11 mouse cellular contexts compared by ENCODE assay signal in genomic region chr6:87534855-87535575, GRCm38 (mm10). TPM values are rescaled to one million over a fixed set of nuclear protein-coding genes. Genes with fewer than 3 reads are reported as not detected.
DNase-seq lines count a peak whose midpoint lies in the region; ATAC-seq and TF ChIP-seq lines count a peak whose summit lies in the region.
"Had no signal": no experiment of that assay in that cellular context is flagged by ENCODE, and none has a peak within 500 bp of the region (broad histone marks: within the 10 kb centered on the region; RNA-seq: fewer than 3 reads in every experiment).

No protein-coding gene starts in this region.

- H3K9me3 ChIP-seq in hindbrain, embryonic 16.5 days (ENCODE audit: control insufficient read depth, low read length) = no peaks in the 10 kb centered on the region
- H3K9me3 ChIP-seq in embryonic facial prominence, embryonic 10.5 days = no peaks in the 10 kb centered on the region
- H3K9me3 ChIP-seq: hindbrain, embryonic 10.5 days; limb, embryonic 13.5 days had no signal

- H3K4me2 ChIP-seq in hindbrain, embryonic 16.5 days (ENCODE audit: low read length) = no peak overlapping the region
- H3K4me2 ChIP-seq: limb, embryonic 13.5 days had no signal

- no peaks in the 10 kb centered on the region for H3K36me3 ChIP-seq in hindbrain, embryonic 16.5 days (ENCODE audit: control insufficient read depth, insufficient read depth, low read length)
- H3K36me3 ChIP-seq in embryonic facial prominence, embryonic 10.5 days (replicated peaks) = no peaks in the 10 kb centered on the region
- H3K36me3 ChIP-seq: hindbrain, embryonic 10.5 days; limb, embryonic 13.5 days had no signal

- TF ChIP-seq CTCF in bone marrow macrophage, adult 2 months (IDR thresholded peaks at IDR 0.05; ENCODE audit: low read depth, low read length) = no peak

- DNase-seq in spleen, postnatal 36 days (ENCODE audit: low spot score in 2 of 2) = peak; percentile 66 to 73
- DNase-seq in spleen, postnatal 14 days (ENCODE audit: low spot score in 2 of 2) = no peak
- peak; percentile 66 for DNase-seq in thymus, postnatal 4 days
- DNase-seq in gastrocnemius, adult 18-20 months (ENCODE audit: low spot score) = no peak
- DNase-seq in embryonic facial prominence, embryonic 10.5 days (ENCODE audit: low spot score) = no peak
- DNase-seq: right cerebral cortex, postnatal 14 days had no signal

- 89% methylated on average over 9 of the region's 9 CpGs for WGBS in hindbrain, embryonic 16.5 days
- 80% methylated on average over 9 of the region's 9 CpGs for WGBS in embryonic facial prominence, embryonic 10.5 days

- no peak; the same call in 1 of the 2 replicates for TF ChIP-seq POLR2A in bone marrow macrophage, adult 2 months (IDR thresholded peaks at IDR 0.05; ENCODE audit: borderline replicate concordance, low read depth, low read length)

- peaks cover 39% of the 10 kb centered on the region for H3K4me1 ChIP-seq in bone marrow macrophage, adult 2 months (ENCODE audit: control insufficient read depth, insufficient read depth, low read length)
- no peaks in the 10 kb centered on the region for H3K4me1 ChIP-seq in hindbrain, embryonic 16.5 days (ENCODE audit: control insufficient read depth, insufficient read depth, low read depth, low read length)
- H3K4me1 ChIP-seq in embryonic facial prominence, embryonic 10.5 days = no peaks in the 10 kb centered on the region

- H3K27ac ChIP-seq in bone marrow macrophage, adult 2 months (ENCODE audit: insufficient read depth, low read depth, low read length) = peak overlapping the region; percentile 99
- H3K27ac ChIP-seq in hindbrain, embryonic 16.5 days (ENCODE audit: low read depth, low read length) = no peak overlapping the region
- no peak overlapping the region for H3K27ac ChIP-seq in embryonic facial prominence, embryonic 10.5 days (replicated peaks)
- H3K27ac ChIP-seq: hindbrain, embryonic 10.5 days; limb, embryonic 13.5 days had no signal

- peak overlapping the region; percentile 33 for H3K4me3 ChIP-seq in bone marrow macrophage, adult 2 months (ENCODE audit: insufficient read depth, low read length)
- no peak overlapping the region for H3K4me3 ChIP-seq in hindbrain, embryonic 16.5 days (ENCODE audit: low read length)
- H3K4me3 ChIP-seq in embryonic facial prominence, embryonic 10.5 days = no peak overlapping the region
- H3K4me3 ChIP-seq: hindbrain, embryonic 10.5 days; limb, embryonic 13.5 days had no signal

- ATAC-seq in megakaryocyte progenitor cell, adult 5-6 weeks (replicated peaks; ENCODE audit: poor library complexity) = peak; percentile 61
- no peak for ATAC-seq in hindbrain, embryonic 16.5 days

- no peaks in the 10 kb centered on the region for H3K27me3 ChIP-seq in hindbrain, embryonic 16.5 days (replicated peaks; ENCODE audit: control insufficient read depth, insufficient read depth, low read length)
- no peaks in the 10 kb centered on the region for H3K27me3 ChIP-seq in embryonic facial prominence, embryonic 10.5 days (replicated peaks; ENCODE audit: low read depth, poor library complexity, severe bottlenecking)
- H3K27me3 ChIP-seq: limb, embryonic 13.5 days had no signal

- no peak overlapping the region for H3K9ac ChIP-seq in hindbrain, embryonic 16.5 days (ENCODE audit: low read depth, low read length)
- H3K9ac ChIP-seq: limb, embryonic 13.5 days had no signal

RNA-seq across cellular contexts. Expression of gene Arhgap25, which starts 2.0 kb away (rescaled TPM):
- 66.3 and 69.0 TPM in 2 replicates for polyA plus RNA-seq in bone marrow macrophage, adult 2 months (2012; ENCODE audit: insufficient read depth, insufficient read length, missing spikeins)
- 7.0 and 11.0 TPM in 2 replicates for total RNA-seq in megakaryocyte progenitor cell, adult 5-6 weeks (2015)
- total RNA-seq in megakaryocyte progenitor cell, adult 5-6 weeks (2017) = 23.0 and 30.6 TPM in 2 replicates
- under 1 TPM; 0.57 to 0.87 TPM for total RNA-seq in gastrocnemius, adult 18-20 months (2021)
- 2.1 and 2.2 TPM in 2 replicates for polyA plus RNA-seq in hindbrain, embryonic 16.5 days (2015; fragmentation: Nextera tagmentation; extraction: Ambion mirVana)
- polyA plus RNA-seq in embryonic facial prominence, embryonic 10.5 days (2016; fragmentation: Nextera tagmentation; extraction: Ambion mirVana) = 3.2 and 3.4 TPM in 2 replicates

RNA-seq across cellular contexts. Expression of gene Prokr1, which starts 55.5 kb away (rescaled TPM):
- polyA plus RNA-seq in bone marrow macrophage, adult 2 months (2012; ENCODE audit: insufficient read depth, insufficient read length, missing spikeins) = 0.70 and 1.1 TPM in 2 replicates
- total RNA-seq in megakaryocyte progenitor cell, adult 5-6 weeks (2015) = 0.34 and 0.37 TPM in 2 replicates
- total RNA-seq in megakaryocyte progenitor cell, adult 5-6 weeks (2017) = 0.17 and 0.24 TPM in 2 replicates
- total RNA-seq in gastrocnemius, adult 18-20 months (2021) = 1 to 10 TPM in 1 of 2 experiments, under 1 TPM in 1; 0.98 to 1.5 TPM
- polyA plus RNA-seq in hindbrain, embryonic 16.5 days (2015; fragmentation: Nextera tagmentation; extraction: Ambion mirVana) = 2.2 and 2.7 TPM in 2 replicates
- 0.87 and 1.2 TPM in 2 replicates for polyA plus RNA-seq in embryonic facial prominence, embryonic 10.5 days (2016; fragmentation: Nextera tagmentation; extraction: Ambion mirVana)

Comparison
In these comparisons a context has a peak if more than half of its experiments do, and no peak if none do; other contexts are left out.
1. DNase-seq: peak in spleen, postnatal 36 days (2 of 2) and thymus, postnatal 4 days (single experiment); none in spleen, postnatal 14 days (0 of 2), gastrocnemius, adult 18-20 months (single experiment) and embryonic facial prominence, embryonic 10.5 days (single experiment).
2. RNA of gene Arhgap25, which starts 2.0 kb away (polyA plus RNA-seq): 66.3 to 69.0 TPM in bone marrow macrophage, adult 2 months; 3.2 to 3.4 TPM in embryonic facial prominence, embryonic 10.5 days and 2.1 to 2.2 TPM in hindbrain, embryonic 16.5 days; every median in the first group is over 10 times any median in the second.